Mouse (Mus musculus) frontal cortex, postnatal 14 days (tissue): ENCODE measurements around the gene Plcb2.

Source experiments
- DNase-seq, 2 experiments: peaks; one replicate each; pipeline ENCODE4 v3.0.0; 2022; ENCODE audit warnings: low spot score in 2 of 2

The Plcb2 gene

GRCm38 (mm10) chr2:118659493-118659892 is 68.7 kb downstream of the Plcb2 start:
- no peak for DNase-seq

GRCm38 (mm10) chr2:118659077-118659476 is 69.2 kb downstream of the Plcb2 start:
- DNase-seq: no peak

GRCm38 (mm10) chr2:118658457-118658856 is 69.8 kb downstream of the Plcb2 start:
- DNase-seq: no peak
